Mouse (Mus musculus) ovary, postnatal 14 days (tissue): ENCODE results near the gene Mapt.
A peak's percentile ranks its signal among the peaks of the same experiment; 100 is the strongest.
"Not testable (repeated sequence)": the region's sequence is repeated elsewhere in the genome, so short reads cannot be mapped to it uniquely, and the experiment has no call there.

Source experiments
- DNase-seq: peaks from one replicate; pipeline ENCODE4 v3.0.0; 2022; ENCODE audit warnings: low spot score

The Mapt gene

GRCm38 (mm10) chr11:104231041-104231911, at the start of gene Mapt:
Gene Mapt (plus strand): TSS chr11:104231390.
- peak; percentile 79 for DNase-seq

GRCm38 (mm10) chr11:104182141-104182540, 49.0 kb upstream of the Mapt start:
- no peak for DNase-seq

DNA sequence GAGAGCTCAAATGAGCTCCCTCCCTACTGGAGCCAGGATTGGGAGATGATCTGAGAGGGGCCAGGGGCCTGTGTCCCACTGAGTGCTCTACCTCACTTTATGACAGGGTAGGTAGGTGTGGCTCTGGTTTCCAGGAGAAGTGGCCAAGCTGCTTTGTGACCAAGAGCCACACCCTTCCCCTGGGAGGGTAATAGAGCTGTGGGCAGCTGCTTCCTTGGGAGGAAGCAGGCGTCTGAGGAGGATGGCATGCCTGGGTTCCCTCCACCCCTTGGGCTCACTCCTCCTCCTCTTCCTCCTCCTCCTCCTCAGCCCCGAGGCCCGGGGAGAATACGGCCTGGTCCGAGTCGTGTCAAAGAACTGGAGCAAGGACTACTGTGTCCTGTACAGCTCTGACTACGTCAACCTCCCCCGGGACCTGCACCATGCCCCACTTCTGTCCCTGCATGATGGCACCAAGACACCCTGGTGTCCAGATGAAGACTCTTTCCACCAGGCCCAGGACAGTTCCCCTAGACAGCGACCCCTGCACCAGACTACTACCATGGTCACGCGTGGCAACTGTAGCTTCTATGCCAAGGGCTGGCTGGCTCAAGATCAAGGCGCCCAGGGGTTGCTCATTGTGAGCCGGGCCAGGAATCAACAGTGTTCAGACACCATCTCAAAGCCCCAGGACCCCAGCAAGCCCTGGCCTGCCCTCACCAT, 44.9 kb upstream of the Mapt start, which contains the start of gene Sppl2c:
TSS of gene Sppl2c (plus strand) at position 193 of the 702 bp plus-strand sequence.
- no peak for DNase-seq

GRCm38 (mm10) chr11:104186837-104187150, 44.4 kb upstream of the Mapt start:
- DNase-seq, result no peak

DNA sequence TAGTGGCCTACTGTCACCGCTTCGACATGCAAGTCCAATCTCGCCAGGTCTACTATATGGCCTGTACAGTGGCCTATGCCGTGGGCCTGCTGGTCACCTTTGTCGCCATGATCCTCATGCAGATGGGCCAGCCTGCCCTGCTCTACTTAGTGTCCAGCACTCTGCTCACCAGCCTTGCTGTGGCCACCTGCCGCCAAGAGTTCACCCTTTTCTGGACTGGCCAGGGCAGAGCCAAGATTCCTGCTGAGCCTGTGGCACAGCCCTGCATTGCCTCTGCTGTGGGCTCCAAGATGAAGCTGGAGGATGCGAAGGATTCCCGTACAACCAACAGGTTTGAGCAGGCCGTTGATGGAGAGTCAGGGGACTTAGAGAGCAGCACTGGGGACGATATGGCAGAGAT, 43.4 kb upstream of the Mapt start:
- DNase-seq, result no peak

DNA sequence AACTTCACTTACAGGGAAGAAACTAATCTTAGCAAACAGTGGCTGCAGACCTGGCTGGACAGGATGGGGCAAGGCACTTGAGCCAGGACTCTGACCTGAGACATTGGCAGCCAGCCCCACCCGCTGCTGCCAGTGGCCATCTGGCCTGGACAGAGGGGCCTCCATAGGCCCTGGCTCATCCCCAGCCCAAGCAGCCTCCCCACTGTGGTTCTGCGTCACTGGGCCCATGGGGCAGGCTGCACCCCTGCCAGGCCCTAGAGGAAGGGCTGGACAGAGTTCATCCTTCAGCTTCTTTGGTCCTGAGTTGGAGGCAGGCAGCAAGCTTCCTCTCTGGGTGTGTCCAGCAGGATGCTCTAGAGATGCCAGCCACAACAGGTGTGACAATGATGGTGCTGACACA, 41.2 kb upstream of the Mapt start:
- no peak for DNase-seq

DNA sequence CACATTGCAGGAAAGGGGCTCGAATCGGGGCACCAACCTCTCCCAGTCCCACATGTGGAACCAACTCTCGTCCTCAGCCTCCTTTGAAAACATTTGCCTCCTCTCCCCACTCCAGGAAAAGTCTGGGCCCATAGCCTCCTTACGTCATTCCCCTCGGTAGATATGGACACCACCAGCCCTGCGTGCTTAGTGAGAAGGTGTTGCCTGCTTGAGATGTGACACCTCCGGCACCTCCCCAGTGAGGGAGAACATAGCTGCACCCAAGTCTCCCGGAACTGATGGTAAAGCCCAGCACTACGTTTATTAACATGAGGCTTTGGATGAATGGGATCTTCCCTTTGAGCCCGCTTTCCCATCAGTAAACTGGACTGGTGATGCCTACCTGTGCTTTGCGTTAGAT, 35.8 kb upstream of the Mapt start:
- DNase-seq, result no peak

DNA sequence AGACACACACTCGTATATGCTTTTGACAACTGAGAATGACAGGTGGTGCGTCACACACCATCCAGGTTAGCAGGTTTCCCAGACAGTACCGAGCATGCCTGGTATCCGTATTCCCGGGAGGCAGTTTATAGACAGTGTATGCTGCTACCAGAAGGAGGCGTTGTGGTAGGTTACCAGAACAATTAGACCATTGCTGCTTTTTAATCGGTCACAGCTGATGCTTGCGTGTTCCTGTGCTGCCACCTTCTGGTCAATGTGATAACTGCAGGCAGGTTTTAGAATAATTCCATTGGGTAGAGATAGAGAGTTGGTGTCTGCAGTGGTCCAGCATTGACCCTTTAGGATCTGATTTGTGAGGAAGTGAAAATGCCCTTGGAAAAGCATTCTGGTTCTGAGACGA, 35.4 kb upstream of the Mapt start:
- peak; percentile 70 for DNase-seq

DNA sequence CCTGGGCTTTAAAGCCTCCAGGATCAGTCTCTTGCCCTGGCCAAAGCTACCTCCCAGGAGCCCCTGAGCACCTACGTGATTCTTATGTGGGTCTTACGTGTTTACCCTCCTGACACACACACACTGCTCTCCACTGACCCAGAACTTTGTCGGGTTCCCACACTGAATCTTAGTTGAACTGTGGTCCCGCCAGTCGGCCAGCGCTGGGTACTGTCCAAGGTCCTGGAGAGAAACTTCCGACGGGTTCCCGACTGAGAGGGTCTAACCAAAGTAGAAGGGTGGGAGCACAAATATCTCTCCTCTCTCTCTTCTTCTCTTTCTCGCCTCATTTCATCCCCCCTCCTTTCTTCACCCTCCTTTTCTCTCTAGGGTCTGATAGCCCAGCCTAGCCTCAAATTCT, 33.3 kb upstream of the Mapt start:
- peak; percentile 52 for DNase-seq

- no peak for DNase-seq
Measured at GRCm38 (mm10) chr11:104203271-104203670, 27.9 kb upstream of the Mapt start.

GRCm38 (mm10) chr11:104206573-104206972, 24.6 kb upstream of the Mapt start:
- no peak for DNase-seq

DNA sequence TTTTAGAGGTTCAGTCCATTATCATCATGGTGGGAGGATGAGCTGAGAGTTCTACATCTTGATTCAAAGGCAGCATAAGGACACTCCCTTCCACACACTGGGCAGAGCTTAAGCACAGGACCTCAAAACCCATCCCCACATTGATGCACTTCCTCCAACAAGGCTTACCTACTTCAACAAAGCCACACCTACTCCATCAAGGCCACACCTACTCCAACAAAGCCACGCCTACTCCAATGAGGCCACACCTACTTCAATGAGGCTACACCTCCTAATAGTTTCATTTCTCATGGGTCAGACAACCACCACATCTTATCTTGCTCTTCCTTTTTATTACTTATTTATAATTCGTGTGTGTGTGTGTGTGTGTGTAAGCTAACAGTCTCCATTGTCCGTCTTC, 22.1 kb upstream of the Mapt start:
- DNase-seq, result no peak

GRCm38 (mm10) chr11:104211251-104211650, 19.9 kb upstream of the Mapt start:
- no peak for DNase-seq

DNA sequence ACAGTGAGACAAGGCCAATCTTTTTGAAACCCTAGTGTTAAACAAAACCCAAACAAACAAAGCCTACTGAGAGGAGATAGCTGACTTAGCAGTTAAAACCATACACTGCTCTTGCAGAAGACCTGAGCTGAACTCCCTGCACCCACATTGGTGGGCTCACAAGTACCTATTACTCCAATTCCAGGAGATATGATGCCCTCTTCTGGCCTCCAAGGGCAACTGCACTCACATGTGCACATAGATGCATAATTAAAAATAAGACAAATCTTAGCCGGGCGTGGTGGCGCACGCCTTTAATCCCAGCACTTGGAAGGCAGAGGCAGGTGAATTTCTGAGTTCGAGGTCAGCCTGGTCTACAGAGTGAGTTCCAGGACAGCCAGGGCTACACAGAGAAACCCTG, 17.1 kb upstream of the Mapt start:
- not testable (repeated sequence) for DNase-seq

GRCm38 (mm10) chr11:104218075-104218474, 13.1 kb upstream of the Mapt start:
- DNase-seq, result no peak

DNA sequence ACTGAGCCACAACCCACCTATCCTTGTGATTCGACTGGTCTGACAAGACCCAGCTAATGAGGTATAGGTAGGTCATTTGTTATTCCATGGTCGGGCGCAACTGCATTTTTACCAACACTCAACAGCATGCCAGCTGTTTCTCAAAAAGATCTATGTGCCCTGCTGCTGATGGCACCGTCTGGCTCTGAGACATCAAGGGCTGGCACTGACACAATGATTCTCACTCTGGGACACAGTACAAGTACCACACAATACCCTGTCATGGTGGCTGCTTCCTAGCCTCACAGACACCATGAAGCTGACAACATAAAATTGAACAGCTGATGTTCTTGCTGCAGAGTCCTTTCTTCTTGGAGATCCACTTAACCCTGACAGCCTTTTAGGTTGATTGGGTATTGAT, 10.9 kb upstream of the Mapt start:
- DNase-seq, result no peak

GRCm38 (mm10) chr11:104221751-104222150, 9.4 kb upstream of the Mapt start:
- no peak for DNase-seq

DNA sequence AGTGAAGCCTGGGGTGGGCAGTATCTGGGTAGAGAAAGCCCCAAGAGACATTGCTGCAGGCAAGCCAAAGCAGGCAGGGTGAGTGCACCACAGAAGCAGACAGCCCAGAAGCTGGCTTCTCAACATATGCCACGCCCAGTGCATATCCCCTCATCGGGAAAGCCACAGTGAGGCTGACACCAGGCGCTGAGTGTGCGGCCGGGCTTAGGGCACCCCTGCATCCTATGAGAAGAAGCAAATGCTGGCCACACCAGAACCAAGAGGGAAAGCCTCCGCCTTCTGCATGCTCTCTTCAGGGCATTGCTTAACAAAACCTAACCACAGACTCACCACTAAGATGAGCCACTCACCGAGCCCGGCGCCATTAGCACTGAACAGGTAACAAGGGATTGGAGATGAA, 7.9 kb upstream of the Mapt start:
- no peak for DNase-seq

DNA sequence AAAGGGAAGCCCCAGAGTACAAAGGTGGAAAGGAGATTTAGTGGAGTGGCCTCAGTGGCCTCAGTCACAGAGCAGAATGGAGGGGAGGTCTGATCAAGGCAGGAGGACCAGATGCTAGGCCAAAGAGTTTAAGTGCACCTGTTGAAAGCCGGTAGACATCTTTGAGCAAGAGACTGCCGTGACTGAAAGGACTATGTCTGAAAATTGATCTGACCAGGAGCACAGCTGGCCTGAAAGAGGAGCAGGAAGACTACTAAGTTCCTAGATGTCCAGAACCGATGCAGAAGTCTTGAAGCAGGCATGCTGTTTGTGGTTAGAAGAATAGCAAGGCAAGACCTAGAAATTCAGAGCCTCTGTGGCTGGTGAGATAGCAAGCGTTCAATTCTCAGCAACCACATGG, 1.8 kb upstream of the Mapt start:
- no peak for DNase-seq

DNA sequence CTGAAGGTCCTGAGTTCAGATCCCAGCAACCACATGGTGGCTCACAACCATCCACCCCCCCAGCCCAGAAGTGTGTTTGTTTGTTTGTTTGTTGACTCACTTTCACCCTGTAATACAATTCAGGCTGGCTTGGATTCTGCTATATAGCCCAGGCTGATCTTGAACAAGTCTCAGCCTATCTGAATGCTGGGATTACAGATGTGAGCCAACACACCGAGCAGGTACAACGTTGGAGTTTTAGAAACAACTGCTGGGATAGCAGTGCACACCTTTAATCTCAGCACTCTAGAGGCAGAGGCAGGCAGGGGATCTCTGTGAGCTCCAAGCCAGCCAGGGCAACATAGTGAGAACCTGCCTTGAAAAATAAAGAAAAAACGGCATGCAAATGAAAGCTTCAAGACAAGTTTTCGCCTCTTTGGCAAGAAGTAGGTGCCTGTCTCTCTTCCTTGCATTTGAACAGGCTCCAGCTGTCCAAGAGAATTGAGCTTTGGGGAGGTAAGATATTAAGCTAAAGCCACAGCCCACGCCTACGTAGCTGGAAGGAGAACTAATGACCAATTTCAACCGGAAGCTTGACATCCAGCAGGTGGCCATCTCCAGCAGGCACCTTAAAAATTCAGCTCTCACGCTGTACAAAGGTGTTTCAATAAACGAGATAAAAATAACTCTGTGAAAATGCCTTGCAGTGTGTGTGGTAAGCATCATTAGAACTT, 968 bp upstream of the Mapt start:
- no peak for DNase-seq

DNA sequence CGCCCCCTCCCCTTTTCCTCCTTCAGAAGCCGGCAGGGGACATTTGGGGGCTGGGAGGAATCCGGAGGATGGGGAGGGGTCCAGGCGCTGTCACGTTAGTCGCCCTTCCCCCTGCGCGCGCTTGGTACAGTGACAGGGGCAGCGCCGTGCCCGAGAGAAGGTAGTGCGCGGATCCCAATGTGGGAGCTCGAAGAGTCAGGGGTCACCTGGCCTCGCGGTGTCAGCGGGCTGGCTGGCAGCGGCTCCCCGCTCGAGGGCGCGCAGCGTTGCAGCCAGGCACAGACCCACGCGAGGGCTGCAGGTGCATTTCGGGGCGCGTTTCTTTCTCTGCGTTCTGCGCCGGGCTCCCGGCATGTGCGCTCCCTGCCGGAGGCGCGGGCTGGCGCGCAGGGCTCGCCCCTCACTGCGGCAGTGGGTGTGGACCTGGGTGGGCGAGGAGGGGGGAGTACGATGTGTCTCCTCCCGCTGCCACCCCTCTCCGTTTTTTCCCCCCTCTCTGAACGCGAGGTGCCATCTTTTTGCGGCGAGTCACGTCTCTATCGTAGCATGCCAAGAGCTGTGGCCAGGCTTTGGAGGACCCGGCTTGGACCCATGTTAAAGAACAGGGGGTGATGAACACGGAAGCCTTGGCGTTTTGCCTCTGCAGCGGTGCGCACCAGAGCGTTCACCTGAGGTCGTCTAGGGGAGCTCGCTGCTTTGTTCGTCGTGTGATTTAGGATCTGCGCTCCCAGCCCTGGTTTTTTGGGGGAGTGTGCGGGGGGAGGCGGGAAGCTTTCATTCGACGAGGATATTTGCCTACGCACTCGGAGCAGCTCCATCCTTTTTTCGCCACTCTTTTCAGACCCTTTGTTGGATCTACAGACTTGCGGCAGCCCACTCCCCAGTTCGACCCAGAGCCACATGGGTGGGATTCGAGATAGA, 1.2 kb downstream of the Mapt start:
- no peak for DNase-seq

DNA sequence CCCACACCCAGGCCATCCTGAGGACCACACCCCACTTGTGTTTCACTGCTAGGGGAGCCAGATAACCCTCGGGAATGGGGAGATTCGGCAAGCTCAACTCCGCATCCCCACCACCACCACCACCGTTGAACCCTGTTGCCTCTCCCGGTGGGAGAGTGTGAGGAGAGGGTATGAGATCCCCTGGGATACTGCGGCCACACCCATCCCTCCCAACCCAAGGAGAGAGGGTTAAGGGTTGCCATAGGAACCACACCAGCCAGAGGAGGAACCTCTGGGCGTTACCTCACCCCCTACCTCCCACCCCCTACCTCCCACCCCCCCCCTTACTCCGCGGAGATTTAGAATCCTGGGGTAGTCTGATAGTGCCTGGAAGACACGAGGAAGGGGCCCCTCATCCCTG, 1.9 kb downstream of the Mapt start:
- no peak for DNase-seq
